Mouse (Mus musculus) retina, adult 2 months (tissue): Measurements from ENCODE around the gene Prl8a8.

Experiments
- DNase-seq: peaks from one replicate; pipeline ENCODE4 v3.0.0-alpha.2; 2012; ENCODE audit warnings: low read depth, low spot score

Gene Prl8a8

DNA sequence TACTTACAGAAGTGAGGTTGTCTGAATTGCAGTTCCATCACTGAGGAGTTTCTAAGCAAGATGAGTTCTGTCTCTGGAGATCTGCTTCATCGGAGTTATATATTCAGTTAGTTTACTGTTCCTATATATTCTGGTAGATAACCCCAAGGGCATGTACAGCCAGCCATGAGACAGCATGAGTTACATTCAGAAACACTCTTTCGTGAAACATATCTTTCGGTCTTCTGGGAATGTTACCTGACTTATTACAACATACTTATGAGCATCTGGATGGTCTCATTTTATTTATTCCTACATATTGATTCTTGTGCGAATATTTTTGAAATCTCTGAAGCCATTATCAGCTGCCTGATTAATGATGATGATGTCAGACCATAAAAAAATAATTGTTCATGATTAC is at the start of gene Prl8a8:
Gene Prl8a8 (minus strand): TSS at position 101 of the 400 bp plus-strand sequence.
- DNase-seq, result no peak

DNA sequence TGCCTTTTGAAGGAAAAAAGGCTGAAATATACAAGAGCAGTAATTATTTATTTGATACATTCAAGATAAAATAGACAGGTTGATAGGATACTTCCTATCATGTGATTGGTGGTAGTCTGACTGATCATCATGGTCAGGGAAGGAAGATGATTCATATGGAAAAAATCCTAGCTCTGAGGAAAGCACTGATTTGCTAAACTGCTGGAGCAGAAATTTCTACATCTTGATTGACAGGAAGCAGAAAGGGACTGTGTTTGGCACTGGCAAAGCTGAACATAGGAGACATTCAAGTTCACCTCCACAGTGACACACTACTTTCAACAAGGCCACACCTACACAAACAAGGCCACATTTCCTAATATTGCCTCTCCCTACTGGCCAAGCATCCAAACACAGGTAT is 40.3 kb upstream of the Prl8a8 start:
- DNase-seq, result no peak

DNA sequence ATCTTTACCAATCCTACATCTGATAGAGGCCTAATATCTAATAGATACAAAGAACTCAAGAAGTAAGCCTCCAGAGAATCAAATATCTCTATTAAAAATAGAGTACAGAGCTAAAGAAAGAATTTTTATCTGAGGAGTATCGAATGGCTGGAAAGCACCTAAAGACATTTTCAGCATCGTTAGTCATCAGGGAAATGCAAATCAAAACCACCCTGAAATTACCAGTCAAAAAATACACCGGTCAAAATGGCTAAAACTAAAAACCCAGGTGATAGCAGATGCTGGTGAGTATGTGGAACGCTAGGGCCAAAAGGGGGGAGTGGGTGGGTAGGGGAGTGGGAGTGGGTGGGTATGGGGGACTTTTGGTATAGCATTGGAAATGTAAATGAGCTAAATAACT is 10.1 kb upstream of the Prl8a8 start:
- DNase-seq, result no peak

DNA sequence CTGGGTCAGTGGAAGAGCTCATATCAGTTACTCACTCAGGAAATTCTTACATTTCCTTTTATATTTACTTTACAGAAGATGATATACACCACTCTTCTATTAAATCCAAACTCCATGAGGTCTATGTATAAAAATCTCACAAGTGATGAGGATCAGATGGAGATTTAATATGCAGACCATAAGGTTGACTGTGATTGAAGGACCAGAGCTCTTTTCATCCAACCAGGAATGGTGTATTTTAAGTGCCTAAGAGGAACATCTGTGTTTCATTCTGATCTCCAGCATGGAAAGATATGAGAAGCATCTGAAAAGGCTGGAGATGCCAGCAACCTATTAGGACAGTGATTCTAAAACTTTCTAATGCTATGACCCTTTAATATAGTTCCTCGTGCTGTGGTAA is 5.4 kb downstream of the Prl8a8 start:
- DNase-seq, result no peak
